Mouse (Mus musculus): Measurements from ENCODE around the gene Inhbe.
A peak's percentile ranks its signal among the peaks of the same experiment; 100 is the strongest.

DNA sequence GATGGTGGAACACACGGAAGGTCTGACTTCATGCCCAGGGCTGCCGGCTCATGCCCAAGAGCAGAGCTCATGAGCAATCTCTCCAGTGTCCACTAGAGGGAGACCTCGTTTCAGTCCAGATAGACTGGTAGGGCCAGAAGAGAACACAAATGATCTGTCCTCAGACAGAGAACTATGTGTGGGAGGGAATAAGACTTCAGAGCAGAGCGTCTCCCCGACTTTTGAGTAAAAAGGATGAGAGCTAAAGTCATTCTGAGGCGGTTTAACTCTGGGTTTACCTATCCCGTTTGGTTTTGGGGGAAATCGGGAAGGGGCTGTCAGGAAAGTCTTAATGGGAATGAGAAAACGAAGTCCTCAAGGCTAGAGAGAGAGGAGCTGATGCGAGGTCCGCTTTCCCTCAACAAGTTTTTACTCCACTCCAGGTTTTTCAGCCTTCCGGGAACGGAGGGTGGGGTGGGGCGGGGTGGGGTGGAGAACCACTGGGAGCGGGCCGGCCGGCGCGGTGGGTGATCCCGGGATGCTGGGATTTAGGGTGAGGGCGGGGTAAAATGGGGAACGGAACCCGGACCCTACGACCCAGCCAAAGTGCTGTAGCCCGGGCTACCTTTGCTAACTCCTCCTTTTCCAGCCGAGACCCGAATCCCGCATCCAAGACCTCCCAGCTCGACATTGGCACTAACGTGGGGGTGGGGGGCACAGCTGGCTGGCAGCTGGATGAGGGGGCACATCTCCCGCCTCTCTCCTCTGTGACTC is 15.1 kb downstream of the Inhbe start:
- TF ChIP-seq CTCF (IDR thresholded peaks at IDR 0.05; ENCODE audit: borderline replicate concordance, insufficient read depth, low read length) = peak; percentile 46; the same call in 1 of the 2 replicates
- TF ChIP-seq POLR2A (IDR thresholded peaks at IDR 0.05; ENCODE audit: low read depth, low read length) = no peak

Data from embryonic fibroblast, embryonic 13.5 days (primary cell).